Mouse (Mus musculus): ENCODE data around the gene Ggta1. TPM values are rescaled to one million over a fixed set of nuclear protein-coding genes. Genes with fewer than 3 reads are reported as not detected.

The Ggta1 gene
- total and polyA plus RNA-seq, 3 experiments: 40.5 to 55.8 (median 46.9) TPM

DNA sequence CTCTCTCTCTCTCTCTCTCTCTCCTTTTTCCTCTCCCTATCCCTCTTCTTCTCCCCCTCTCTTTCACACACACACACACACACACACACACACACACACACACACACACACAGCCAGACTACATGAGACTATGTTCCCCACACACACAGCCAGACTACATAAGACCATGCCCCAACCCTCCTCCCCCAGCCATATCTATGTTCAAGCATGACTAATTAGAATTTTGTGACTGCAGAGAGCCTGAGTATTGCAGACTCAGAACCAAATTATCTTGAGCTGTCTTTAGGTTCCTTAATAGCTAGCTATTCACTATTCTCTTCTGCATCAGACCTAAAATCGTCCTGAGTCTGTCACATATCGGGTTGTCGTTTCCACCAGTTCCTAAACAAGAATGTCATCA is 39.5 kb upstream of the Ggta1 start (continued):
- TF ChIP-seq EP300 (IDR thresholded peaks at IDR 0.05; ENCODE audit: low read length): no peak

DNA sequence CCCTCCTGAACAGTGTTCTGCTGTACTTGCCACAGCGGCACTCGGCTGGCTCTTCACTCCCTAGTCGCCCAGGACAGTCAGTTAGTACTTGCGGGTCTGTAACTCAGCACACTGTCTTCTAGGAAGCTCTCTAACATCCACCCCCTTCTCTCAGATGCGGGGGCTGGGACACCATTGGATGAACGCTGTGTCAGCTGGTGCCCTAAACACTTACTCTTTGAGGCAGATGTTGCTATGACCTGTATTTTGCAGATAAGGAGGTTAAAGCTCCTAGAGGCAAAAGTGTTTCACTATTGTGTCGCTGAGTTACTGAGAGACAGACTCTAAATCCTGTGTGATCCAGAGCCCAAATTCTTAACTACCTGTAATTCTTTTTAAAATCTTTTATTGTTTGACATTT is 36.4 kb upstream of the Ggta1 start:
- Histone ChIP-seq H3K9ac (ENCODE audit: insufficient read depth, low read depth) (no peak overlapping the region), H3K79me2 (replicated peaks; ENCODE audit: control insufficient read depth, extremely low read depth, insufficient read depth, poor library complexity, severe bottlenecking) (no peaks in the 10 kb centered on the region), H3K4me1 (ENCODE audit: control insufficient read depth in 1 of 2, insufficient read depth in 2 of 2) (peaks cover 36 to 81% of the 10 kb centered on the region in 2 experiments), H3K27ac (ENCODE audit: insufficient read depth, low read depth) (no peak overlapping the region), H3K27me3 (replicated peaks) (no peaks in the 10 kb centered on the region), H3K36me3 (replicated peaks in 1 of 2; ENCODE audit: control insufficient read depth in 1 of 2, insufficient read depth in 1 of 2, low read length in 1 of 2) (no peaks in the 10 kb centered on the region), H3K4me3 (replicated peaks in 1 of 3; ENCODE audit: low read depth in 2 of 3, low read length in 2 of 3, poor library complexity in 1 of 3) (no peak overlapping the region), H3K9me3 (replicated peaks; ENCODE audit: low read length) (peaks cover 13% of the 10 kb centered on the region), H3K4me2 (ENCODE audit: insufficient read depth, low read depth, poor library complexity, severe bottlenecking) (no peak overlapping the region)
- no peak for TF ChIP-seq JUN (IDR thresholded peaks at IDR 0.05; ENCODE audit: insufficient read depth, low read depth, low read length)
- no peak for TF ChIP-seq PAX5 (IDR thresholded peaks at IDR 0.05; ENCODE audit: low read length)
- TF ChIP-seq TCF12 (IDR thresholded peaks at IDR 0.05; ENCODE audit: low read depth, low read length): no peak
- dilution Hi-C loops (cut with MboI; ENCODE audit: extremely low pct_ligation_motif_present, extremely low pct_unique_long_range_greater_than_20kb, low sequenced_read_pairs) (no loop called here), in situ Hi-C loops (cut with MboI; ENCODE audit: low pct_ligation_motif_present, low pct_unique_long_range_greater_than_20kb, low sequenced_read_pairs) (loop anchor here (5.0 kb wide), 1 partner anchor 37 kb away; the partner anchor contains the start of gene Ggta1)
- no peak for DNase-seq (ENCODE audit: extremely low read depth)

DNA sequence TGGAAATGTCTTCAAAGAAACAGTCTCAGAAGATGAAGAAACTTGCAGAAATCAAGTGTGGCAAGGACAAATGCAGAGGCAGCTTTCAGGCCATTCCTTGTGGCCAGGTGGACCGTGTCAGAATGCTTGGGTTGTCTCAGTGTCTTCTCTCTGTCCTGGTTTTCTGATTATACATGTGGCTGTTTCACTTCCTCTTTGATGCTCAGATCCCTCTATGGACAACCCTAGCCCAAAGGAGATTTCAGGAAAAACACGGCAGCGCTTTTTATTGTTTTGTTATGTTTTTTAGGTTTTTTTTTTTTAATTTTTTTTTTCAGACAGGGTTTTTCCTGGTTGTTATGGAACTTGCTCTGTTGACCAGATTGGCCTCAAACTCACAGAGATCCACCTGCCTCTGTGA is 35.9 kb upstream of the Ggta1 start:
- no peak overlapping the region for H3K4me3 ChIP-seq (replicated peaks in 1 of 3; ENCODE audit: low read depth in 2 of 3, low read length in 2 of 3, poor library complexity in 1 of 3)
- DNase-seq (ENCODE audit: extremely low read depth): no peak
- H3K36me3 ChIP-seq (replicated peaks in 1 of 2; ENCODE audit: control insufficient read depth in 1 of 2, insufficient read depth in 1 of 2, low read length in 1 of 2): no peaks in the 10 kb centered on the region
- peaks cover 32 to 76% of the 10 kb centered on the region in 2 experiments for H3K4me1 ChIP-seq (ENCODE audit: control insufficient read depth in 1 of 2, insufficient read depth in 2 of 2)
- H3K9me3 ChIP-seq (replicated peaks; ENCODE audit: low read length): peaks cover 14% of the 10 kb centered on the region
- peak overlapping the region; percentile 34; the same call in 1 of the 2 replicates for H3K27ac ChIP-seq (ENCODE audit: insufficient read depth, low read depth)
- in situ Hi-C loops (cut with MboI; ENCODE audit: low pct_ligation_motif_present, low pct_unique_long_range_greater_than_20kb, low sequenced_read_pairs): loop anchor here (5.0 kb wide), 1 partner anchor 37 kb away; the partner anchor contains the start of gene Ggta1
- no peak overlapping the region; the same call in 1 of the 2 replicates for H3K4me2 ChIP-seq (ENCODE audit: insufficient read depth, low read depth, poor library complexity, severe bottlenecking)
- dilution Hi-C loops (cut with MboI; ENCODE audit: extremely low pct_ligation_motif_present, extremely low pct_unique_long_range_greater_than_20kb, low sequenced_read_pairs): no loop called here
- H3K79me2 ChIP-seq (replicated peaks; ENCODE audit: control insufficient read depth, extremely low read depth, insufficient read depth, poor library complexity, severe bottlenecking): no peaks in the 10 kb centered on the region
- H3K27me3 ChIP-seq (replicated peaks): no peaks in the 10 kb centered on the region
- TF ChIP-seq BHLHE40 (IDR thresholded peaks at IDR 0.05; ENCODE audit: low read depth, low read length) (peak; percentile 50; the same call in 1 of the 2 replicates), UBTF (IDR thresholded peaks at IDR 0.05; ENCODE audit: low read depth, low read length) (no peak), ZKSCAN1 (IDR thresholded peaks at IDR 0.05; ENCODE audit: borderline replicate concordance, low read depth, low read length) (no peak), NRF1 (IDR thresholded peaks at IDR 0.05; ENCODE audit: low read depth, low read length) (no peak), MAX (IDR thresholded peaks at IDR 0.05; ENCODE audit: low read length) (peak; percentile 29; the same call in 1 of the 2 replicates), RCOR1 (conservative IDR thresholded peaks at IDR 0.05; ENCODE audit: low read depth, low read length) (no peak), EP300 (IDR thresholded peaks at IDR 0.05; ENCODE audit: low read length) (peak; percentile 85), MEF2A (IDR thresholded peaks at IDR 0.05; ENCODE audit: borderline replicate concordance, low read depth, low read length) (0 out of 2 replicates have a peak, but pooled peaks have one; percentile 26), ZC3H11A (IDR thresholded peaks at IDR 0.05; ENCODE audit: low read depth, low read length) (no peak), JUND (conservative IDR thresholded peaks at IDR 0.05; ENCODE audit: low read depth, low read length) (no peak), POLR2AphosphoS2 (IDR thresholded peaks at IDR 0.05; ENCODE audit: low read depth, low read length) (no peak), ETS1 (conservative IDR thresholded peaks at IDR 0.05; ENCODE audit: low read depth, low read length) (0 out of 2 replicates have a peak, but pooled peaks have one; percentile 31), CHD2 (IDR thresholded peaks at IDR 0.05; ENCODE audit: low read length) (no peak), CHD1 (IDR thresholded peaks at IDR 0.05; ENCODE audit: low read depth, low read length) (no peak), GABPA (IDR thresholded peaks at IDR 0.05; ENCODE audit: insufficient replicate concordance, low read depth, low read length) (no peak), IRF4 (IDR thresholded peaks at IDR 0.05; ENCODE audit: low read depth, low read length) (peak; percentile 82), SIN3A (IDR thresholded peaks at IDR 0.05; ENCODE audit: low read length) (no peak), MXI1 (IDR thresholded peaks at IDR 0.05; ENCODE audit: low read depth, low read length) (no peak), ZMIZ1 (IDR thresholded peaks at IDR 0.05; ENCODE audit: low read depth, low read length) (no peak), ZNF384 (IDR thresholded peaks at IDR 0.05; ENCODE audit: low read depth, low read length) (peak; percentile 59; the same call in 1 of the 2 replicates), MYC (IDR thresholded peaks at IDR 0.05; ENCODE audit: low read depth, low read length) (no peak), PAX5 (IDR thresholded peaks at IDR 0.05; ENCODE audit: low read length) (no peak), MAZ (IDR thresholded peaks at IDR 0.05; ENCODE audit: low read depth, low read length) (no peak)
- H3K9ac ChIP-seq (ENCODE audit: insufficient read depth, low read depth): no peak overlapping the region

Data from CH12.LX (cell line).